Mouse (Mus musculus) limb, embryonic 12.5 days (tissue): ENCODE measurements around the gene Sdr39u1. TPM values are rescaled to one million over a fixed set of nuclear protein-coding genes. Genes with fewer than 3 reads are reported as not detected.

ENCODE experiments used
- ATAC-seq: fragments of 200-750 bp; cut with Nextera tagmentation; 2 replicates; pipeline ENCODE4 v1.8.0; 2017; ENCODE audit warnings: low read depth, moderate TSS enrichment; ENCODE audit not compliant: insufficient number of reproducible peaks, insufficient read depth, low FRiP score, low TSS enrichment
- H3K27ac ChIP-seq: fragments of 300-500 bp; sonication (generic); 2 replicates; pipeline ENCODE4 v1.5.1; 2016; ENCODE audit warnings: mild to moderate bottlenecking, moderate library complexity
- H3K27me3 ChIP-seq: fragments of 300-500 bp; sonication (generic); 2 replicates; pipeline ENCODE4 v1.6.1; 2016; ENCODE audit warnings: mild to moderate bottlenecking, moderate library complexity
- H3K36me3 ChIP-seq: fragments of 300-500 bp; sonication (generic); 2 replicates; pipeline ENCODE4 v1.6.1; 2016; ENCODE audit warnings: mild to moderate bottlenecking, moderate library complexity
- H3K4me1 ChIP-seq: fragments of 300-500 bp; sonication (generic); replicated peaks from 2 replicates; pipeline ENCODE4 v1.6.1; 2016
- H3K4me2 ChIP-seq: fragments of 300-500 bp; sonication (generic); 2 replicates; pipeline ENCODE4 v1.6.1; 2016; ENCODE audit warnings: mild to moderate bottlenecking, moderate library complexity
- H3K4me3 ChIP-seq: fragments of 300-500 bp; sonication (generic); replicated peaks from 2 replicates; pipeline ENCODE4 v1.5.1; 2016; ENCODE audit warnings: mild to moderate bottlenecking
- H3K9ac ChIP-seq: fragments of 300-500 bp; sonication (generic); replicated peaks from 2 replicates; pipeline ENCODE4 v1.6.1; 2016; ENCODE audit warnings: mild to moderate bottlenecking, moderate library complexity
- H3K9me3 ChIP-seq: fragments of 300-500 bp; sonication (generic); 2 replicates; pipeline ENCODE4 v1.6.1; 2016; ENCODE audit warnings: mild to moderate bottlenecking, moderate library complexity
- WGBS: fragments of 180-500 bp; shearing (Covaris S2); methylation state at CpG from one replicate; pipeline ENCODE4 v1.1.7; 2016; 5-methylcytosine and 5-hydroxymethylcytosine counted together
- polyA plus RNA-seq: library from polyadenylated mRNA; unstranded; fragments of >200 nt; fragmentation: Nextera tagmentation; extraction: Ambion mirVana; gene quantifications from 2 replicates; pipeline ENCODE4 v1.2.1, GENCODE M21; 2016

The Sdr39u1 gene
- polyA plus RNA-seq, 1 experiment from 2014 or later = 81.7 TPM

GRCm38 (mm10) chr14:55853621-55854285 lies 46.3 kb downstream of the Sdr39u1 start, which contains the start of gene Nynrin:
TSS of gene Nynrin (plus strand) at chr14:55854010.
- Histone ChIP-seq H3K4me2 (peak within 1 kb of the TSS; percentile 98), H3K4me3 (peak within 1 kb of the TSS; percentile 78), H3K9me3 (no peaks in the 10 kb centered on the region), H3K27ac (peak within 1 kb of the TSS; percentile 98), H3K27me3 (no peaks in the 10 kb centered on the region), H3K9ac (peak within 1 kb of the TSS; percentile 89), H3K4me1 (peaks cover 51% of the 10 kb centered on the region), H3K36me3 (peaks cover 17% of the 10 kb centered on the region)
- 2% methylated on average over 30 of the region's 33 CpGs for WGBS
- peak; percentile 86 for ATAC-seq

- Histone ChIP-seq H3K9ac (peak overlapping the region; percentile 89), H3K36me3 (peaks cover 12% of the 10 kb centered on the region), H3K4me1 (peaks cover 47% of the 10 kb centered on the region), H3K4me3 (peak overlapping the region; percentile 78), H3K4me2 (peak overlapping the region; percentile 98), H3K9me3 (no peaks in the 10 kb centered on the region), H3K27ac (peak overlapping the region; percentile 98), H3K27me3 (no peaks in the 10 kb centered on the region)
- whole genome bisulfite sequencing = under 1% methylated on average over 11 of the region's 11 CpGs
- peak; percentile 91 for ATAC-seq
Measured at GRCm38 (mm10) chr14:55852646-55853551, 47.2 kb downstream of the Sdr39u1 start.

- WGBS = 61% methylated on average over 6 of the region's 6 CpGs
- H3K4me3 ChIP-seq = no peak overlapping the region
- no peaks in the 10 kb centered on the region for H3K9me3 ChIP-seq
- H3K4me1 ChIP-seq = peaks cover 28% of the 10 kb centered on the region
- H3K27ac ChIP-seq = 0 out of 2 replicates have a peak overlapping the region, but pooled peaks have one; percentile 98
- no peaks in the 10 kb centered on the region for H3K27me3 ChIP-seq
- no peak for ATAC-seq
- no peak overlapping the region for H3K9ac ChIP-seq
- H3K4me2 ChIP-seq = no peak overlapping the region
- no peaks in the 10 kb centered on the region for H3K36me3 ChIP-seq
Measured at GRCm38 (mm10) chr14:55850885-55851284, 49.2 kb downstream of the Sdr39u1 start.

Other genes with a start within 250 kb of the Sdr39u1 start
- gene Mdp1, start 239.8 kb downstream of the Sdr39u1 start, polyA plus RNA-seq = 63.0 and 68.8 TPM in 2 replicates
- gene Gmpr2, start 228.4 kb downstream of the Sdr39u1 start, polyA plus RNA-seq = 67.6 and 74.2 TPM in 2 replicates
- gene Nedd8, start 228.2 kb downstream of the Sdr39u1 start, polyA plus RNA-seq = 594 and 653 TPM in 2 replicates
- 57.1 and 58.3 TPM in 2 replicates for gene Tinf2, start 218.5 kb downstream of the Sdr39u1 start, polyA plus RNA-seq
- 2.0 and 2.7 TPM in 2 replicates for gene Tgm1, start 186.4 kb downstream of the Sdr39u1 start, polyA plus RNA-seq
- gene Rabggta, start 178.0 kb downstream of the Sdr39u1 start, polyA plus RNA-seq = 27.3 and 29.0 TPM in 2 replicates
- gene Dhrs1, start 154.6 kb downstream of the Sdr39u1 start, polyA plus RNA-seq = 72.5 and 82.6 TPM in 2 replicates
- gene Nop9, start 154.6 kb downstream of the Sdr39u1 start, polyA plus RNA-seq = 52.0 and 53.0 TPM in 2 replicates
- gene Cideb, start 141.8 kb downstream of the Sdr39u1 start, polyA plus RNA-seq = 0.60 TPM in 1 of 2 replicates, not detected in the other
- gene Ltb4r2, start 138.9 kb downstream of the Sdr39u1 start, polyA plus RNA-seq = 0.58 and 0.73 TPM in 2 replicates
- 0.26 and 0.68 TPM in 2 replicates for gene Ltb4r1, start 134.3 kb downstream of the Sdr39u1 start, polyA plus RNA-seq
- gene Adcy4, start 116.2 kb downstream of the Sdr39u1 start, polyA plus RNA-seq = 17.7 and 19.9 TPM in 2 replicates
- 25.2 and 36.4 TPM in 2 replicates for gene Ripk3, start 111.4 kb downstream of the Sdr39u1 start, polyA plus RNA-seq
- 147 and 151 TPM in 2 replicates for gene Nfatc4, start 77.1 kb downstream of the Sdr39u1 start, polyA plus RNA-seq
- gene Nynrin, start 46.3 kb downstream of the Sdr39u1 start, polyA plus RNA-seq = 38.9 and 46.0 TPM in 2 replicates
- 0.20 and 0.21 TPM in 2 replicates for gene Cbln3, start 15.9 kb downstream of the Sdr39u1 start, polyA plus RNA-seq
- gene Khnyn, start 15.3 kb downstream of the Sdr39u1 start, polyA plus RNA-seq = 36.9 and 38.8 TPM in 2 replicates
- 0.20 and 0.45 TPM in 2 replicates for gene Cma1, start 44.4 kb upstream of the Sdr39u1 start, polyA plus RNA-seq
- not detected in 2 replicates for gene Cma2, start 50.7 kb upstream of the Sdr39u1 start, polyA plus RNA-seq
- not detected in 2 replicates for gene Mcpt1, start 117.7 kb upstream of the Sdr39u1 start, polyA plus RNA-seq
- gene Mcpt9, start 130.2 kb upstream of the Sdr39u1 start, polyA plus RNA-seq = not detected in 2 replicates
- gene Mcpt2, start 141.7 kb upstream of the Sdr39u1 start, polyA plus RNA-seq = not detected in 2 replicates
- gene Mcpt4, start 162.0 kb upstream of the Sdr39u1 start, polyA plus RNA-seq = not detected in 2 replicates
- gene Mcpt8, start 185.0 kb upstream of the Sdr39u1 start, polyA plus RNA-seq = not detected in 2 replicates
- gene Ctsg, start 202.3 kb upstream of the Sdr39u1 start, polyA plus RNA-seq = not detected in 2 replicates
- gene Gzme, start 220.3 kb upstream of the Sdr39u1 start, polyA plus RNA-seq = not detected in 2 replicates
- not detected in 2 replicates for gene Gzmd, start 232.3 kb upstream of the Sdr39u1 start, polyA plus RNA-seq